Mouse (Mus musculus) retina, postnatal 1 day (tissue): Measurements from ENCODE around the gene Dlat.
A peak's percentile ranks its signal among the peaks of the same experiment; 100 is the strongest.
"Not testable (repeated sequence)": the region's sequence is repeated elsewhere in the genome, so short reads cannot be mapped to it uniquely, and the experiment has no call there.

Experiments
- DNase-seq: peaks from one replicate; pipeline ENCODE4 v3.0.0-alpha.2; 2012

Gene Dlat

DNA sequence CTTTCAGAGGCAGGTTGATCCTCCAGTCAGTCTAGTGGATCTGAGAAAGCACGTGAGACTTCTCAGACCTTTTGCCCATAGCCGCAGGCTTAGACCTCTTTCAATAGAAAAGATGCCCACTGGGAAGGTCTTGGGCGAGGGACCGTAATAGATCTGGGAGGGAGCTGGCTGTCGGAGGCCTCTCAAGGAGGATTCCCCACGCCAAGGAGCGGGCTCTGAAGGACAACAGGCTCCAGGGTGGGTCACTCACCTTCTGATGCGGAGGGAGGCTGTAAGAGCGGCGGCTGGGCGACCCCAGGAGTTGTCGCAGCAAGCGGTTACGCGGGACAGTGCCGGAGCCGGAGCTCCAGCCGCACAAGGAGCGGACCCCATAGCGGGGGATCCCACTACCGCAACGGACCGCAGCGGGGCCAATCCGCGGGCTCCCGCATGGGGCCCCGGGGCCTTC lies 615 bp downstream of the Dlat start:
- no peak for DNase-seq

DNA sequence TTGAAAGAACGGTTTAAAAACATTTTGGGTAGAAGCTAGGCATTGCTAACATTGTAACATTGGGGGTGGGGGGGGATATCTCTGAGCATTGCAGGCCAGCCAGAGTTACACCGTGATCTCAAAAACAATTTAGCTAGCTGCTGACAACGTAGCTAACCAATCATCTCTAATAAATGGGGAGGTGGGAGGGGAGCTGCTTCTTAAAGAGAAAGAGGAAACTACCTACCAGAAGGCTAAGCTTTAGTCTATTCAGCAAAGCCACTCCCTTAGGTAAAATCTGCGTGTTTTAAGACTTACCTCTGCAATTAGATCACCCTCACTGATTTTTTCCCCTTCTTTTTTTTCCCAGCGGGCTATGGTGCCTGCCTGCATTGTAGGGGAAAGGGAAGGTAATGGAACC lies 1.2 kb downstream of the Dlat start:
- no peak for DNase-seq

DNA sequence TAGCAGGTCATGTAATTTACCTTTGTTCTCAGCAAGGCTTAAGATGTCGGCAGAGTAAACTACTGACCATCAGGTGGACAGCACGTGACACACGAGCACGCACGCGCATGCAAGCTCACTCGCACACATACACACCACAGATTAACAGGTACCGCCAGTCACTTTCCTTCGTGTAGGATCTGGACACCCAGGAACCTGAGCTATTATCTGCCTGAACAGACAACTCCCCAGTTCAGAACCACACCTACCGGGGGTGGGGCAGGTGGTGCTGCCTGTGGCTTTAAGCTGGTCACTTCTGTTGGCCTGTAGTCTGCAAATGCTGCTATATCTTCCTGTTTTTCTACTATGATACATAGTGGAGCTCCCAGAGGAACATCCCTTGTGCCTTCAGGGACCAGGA lies 9.1 kb downstream of the Dlat start:
- no peak for DNase-seq

DNA sequence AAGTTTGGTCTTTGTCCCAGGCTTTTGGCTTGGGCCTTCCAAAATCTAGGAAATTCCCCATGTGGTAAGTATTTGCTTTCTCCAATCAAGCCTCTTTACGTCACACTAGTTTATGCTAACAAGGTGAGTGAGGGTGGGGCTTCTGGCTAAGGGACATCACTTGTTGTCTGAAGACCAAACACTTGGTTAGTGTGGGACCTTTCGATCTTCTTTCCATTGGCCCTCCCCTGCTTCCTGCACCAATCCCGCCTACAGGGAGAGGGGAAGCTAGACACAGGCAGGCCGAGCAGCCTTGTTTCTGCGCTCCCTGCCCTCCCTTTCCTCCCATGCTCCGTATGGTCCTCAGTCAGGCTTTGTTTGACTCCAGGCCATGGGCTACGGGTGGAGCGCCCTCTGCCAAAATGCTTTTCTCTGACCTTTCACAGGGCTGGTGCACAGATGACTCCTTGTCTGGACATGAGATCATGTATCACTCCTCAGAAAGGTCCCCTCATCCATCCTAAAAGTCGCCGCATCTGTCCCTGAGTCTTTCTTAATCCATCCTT lies 12.7 kb downstream of the Dlat start:
- DNase-seq, result no peak

DNA sequence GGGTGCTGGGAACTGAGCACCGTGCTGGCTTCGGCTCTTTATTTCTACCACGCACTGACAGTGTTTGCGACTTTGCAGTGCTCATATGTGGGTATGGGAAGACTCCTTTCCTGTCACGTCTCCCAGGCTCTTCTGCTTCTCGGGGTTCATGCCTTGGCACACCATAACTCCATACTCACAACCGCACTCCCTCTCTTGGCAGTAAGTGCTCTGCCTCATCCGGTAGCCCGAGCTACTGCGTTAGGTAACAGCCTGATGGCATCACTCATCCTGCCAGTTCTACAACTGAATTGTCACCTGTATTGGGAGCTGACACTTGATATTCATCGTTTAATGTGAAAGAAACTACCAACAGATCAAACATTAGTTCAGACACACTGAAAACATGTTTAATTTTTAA lies 25.3 kb downstream of the Dlat start:
- DNase-seq, result no peak

DNA sequence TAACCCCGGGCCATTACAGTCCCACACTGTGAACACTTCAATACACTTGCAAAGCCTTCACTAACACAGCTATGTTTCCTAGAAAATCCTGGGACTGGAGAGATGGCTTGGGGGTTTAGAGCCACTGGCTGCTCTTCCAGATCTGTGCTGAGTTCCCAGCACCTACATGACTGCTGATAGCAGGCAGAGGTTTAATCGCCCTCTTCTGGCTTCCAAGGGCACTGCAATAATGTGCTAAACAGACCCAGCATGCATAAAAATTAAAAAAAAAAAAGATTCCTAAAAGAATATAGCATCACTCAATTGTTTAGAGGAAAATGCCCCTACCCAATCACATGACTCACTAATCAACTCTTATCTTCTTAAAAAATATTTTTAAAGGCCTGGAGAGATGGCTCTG lies 26.5 kb downstream of the Dlat start:
- DNase-seq, result peak; percentile 23

DNA sequence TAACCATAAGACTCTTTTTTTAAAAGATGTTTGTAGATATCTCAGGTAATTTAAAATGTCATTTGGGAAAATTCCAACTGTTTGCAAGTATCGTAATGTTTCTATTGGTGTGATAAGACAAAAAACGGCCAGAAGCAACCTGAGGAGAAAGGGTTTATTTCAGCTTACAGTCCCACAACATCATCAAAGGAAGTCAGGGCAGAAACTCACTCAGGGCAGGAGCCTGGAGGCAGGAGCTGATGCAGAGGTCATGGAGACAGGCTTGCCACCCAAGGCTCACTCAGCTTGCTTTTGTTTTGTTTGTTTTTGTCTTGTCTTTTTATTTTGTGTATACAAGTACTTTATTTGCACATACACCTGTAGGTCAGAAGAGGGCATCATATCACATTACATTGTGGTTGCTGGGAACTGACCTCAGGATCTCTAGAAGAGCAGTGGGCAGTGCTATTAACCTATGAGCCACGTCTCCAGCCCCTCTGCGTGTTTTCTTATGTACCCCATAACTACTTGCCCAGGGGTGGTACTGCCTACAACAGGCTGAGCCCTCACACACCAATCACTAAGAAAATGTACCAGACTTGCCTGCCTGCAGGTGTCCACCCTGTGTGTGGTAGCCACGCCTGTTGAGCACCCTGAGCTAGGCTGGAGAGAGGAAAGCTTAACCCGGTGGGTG lies 27.4 kb downstream of the Dlat start:
- DNase-seq, result no peak

DNA sequence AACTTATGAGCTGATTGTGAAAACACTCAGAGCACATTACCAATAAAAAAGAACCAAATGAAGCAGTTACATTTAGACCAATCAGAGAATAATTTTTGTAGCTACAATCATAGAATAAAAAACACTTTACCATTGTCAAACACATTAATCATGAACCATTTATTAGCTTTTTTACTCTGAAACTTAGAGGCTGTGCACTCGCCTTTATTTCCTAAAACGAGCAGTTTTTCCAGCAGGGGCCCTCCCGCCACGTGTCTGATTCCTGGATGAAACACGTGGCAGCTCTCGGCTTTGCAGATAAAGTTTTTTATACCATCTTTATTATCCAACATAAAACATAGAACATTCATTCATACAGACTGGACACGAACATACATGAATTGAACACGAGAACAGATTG lies 28.7 kb downstream of the Dlat start:
- not testable (repeated sequence) for DNase-seq

DNA sequence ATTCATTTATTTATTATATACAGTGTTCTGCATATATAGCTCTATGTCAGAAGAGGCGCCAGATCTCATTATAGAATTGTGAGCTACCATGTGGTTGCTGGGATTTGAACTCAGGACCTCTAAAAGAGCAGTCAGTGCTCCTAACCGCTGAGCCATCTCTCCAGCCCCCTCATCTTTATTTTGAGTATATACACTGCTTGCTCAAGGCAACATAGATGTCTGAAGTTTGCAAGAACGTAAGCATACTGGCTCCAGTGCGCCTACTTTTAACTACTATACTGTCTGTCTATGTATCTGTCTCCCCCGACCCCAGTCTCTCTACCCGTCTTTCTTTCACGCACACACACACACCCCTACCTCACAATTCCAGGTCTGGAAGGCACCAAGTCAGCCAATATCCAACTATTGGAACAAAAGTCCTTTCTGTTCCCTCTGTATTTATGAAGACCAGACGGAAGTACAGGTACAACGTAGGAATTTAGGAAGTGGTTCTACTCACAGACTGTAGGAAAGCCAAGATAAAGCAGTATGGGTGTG lies 41.7 kb downstream of the Dlat start:
- no peak for DNase-seq

DNA sequence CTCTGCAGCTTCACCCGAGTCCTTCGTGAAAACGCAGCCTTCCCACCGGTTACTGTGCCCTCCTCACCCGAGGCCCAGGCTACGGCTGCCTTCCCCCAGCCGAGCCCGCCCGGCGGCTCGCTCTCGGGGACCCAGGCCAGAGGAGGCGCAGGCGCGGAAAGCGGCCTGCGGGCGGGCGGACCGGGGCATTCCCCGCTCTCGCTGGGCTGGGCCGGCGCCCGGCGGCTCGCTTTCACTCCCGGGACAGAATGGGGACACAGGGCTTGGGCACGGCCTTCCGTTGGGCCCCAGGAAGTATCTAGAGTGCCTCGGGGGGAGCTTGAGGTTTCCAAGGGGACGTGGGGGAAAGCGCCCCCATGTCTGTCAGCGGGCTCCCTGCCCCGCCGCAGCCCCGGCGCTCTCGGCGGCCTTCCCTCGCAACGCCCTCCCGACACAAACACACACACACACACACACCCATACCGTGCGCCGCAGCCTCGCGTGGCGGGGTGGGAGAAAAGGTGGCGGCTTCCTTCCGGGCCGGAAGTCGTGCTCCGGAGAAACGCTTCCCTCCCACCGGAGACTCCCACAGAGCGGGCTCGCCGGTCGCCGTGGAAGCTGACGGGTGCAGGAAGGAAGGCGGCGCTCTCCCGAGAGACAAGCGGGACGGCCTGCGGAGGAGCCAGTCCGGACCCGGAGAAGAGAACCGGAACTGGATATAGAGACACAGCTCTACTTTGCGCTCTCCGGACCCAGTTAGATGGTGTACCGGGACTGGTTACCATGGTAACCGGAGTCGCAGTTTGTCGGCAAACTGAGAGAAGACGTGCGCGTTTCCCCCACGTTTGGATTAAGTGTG lies 42.6 kb downstream of the Dlat start, which contains the start of the genes Pih1d2 and Nkapd1:
Gene Pih1d2 (plus strand): TSS at position 556 of the 838 bp plus-strand sequence.
Gene Nkapd1 (minus strand): TSS at position 699 of the 838 bp plus-strand sequence.
- DNase-seq, result peak; percentile 95

DNA sequence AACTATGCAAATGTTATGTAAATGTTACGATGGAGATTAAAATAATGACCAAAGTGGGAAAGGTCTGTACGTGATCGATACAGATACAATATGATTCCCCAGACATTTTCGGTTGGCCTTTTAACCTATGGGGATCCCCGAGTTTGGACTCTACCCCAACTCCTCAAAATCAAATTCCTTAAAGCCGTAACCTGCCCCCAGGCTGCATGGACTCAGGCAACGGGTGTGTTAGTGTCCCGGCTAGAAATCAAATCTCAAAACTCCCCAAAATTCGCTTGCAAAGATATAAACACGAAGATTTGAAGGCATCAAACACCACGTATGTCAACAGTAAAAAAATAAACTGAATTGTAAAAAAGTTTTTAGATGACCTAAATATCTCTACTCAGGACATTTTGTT lies 43.4 kb downstream of the Dlat start:
- no peak for DNase-seq

DNA sequence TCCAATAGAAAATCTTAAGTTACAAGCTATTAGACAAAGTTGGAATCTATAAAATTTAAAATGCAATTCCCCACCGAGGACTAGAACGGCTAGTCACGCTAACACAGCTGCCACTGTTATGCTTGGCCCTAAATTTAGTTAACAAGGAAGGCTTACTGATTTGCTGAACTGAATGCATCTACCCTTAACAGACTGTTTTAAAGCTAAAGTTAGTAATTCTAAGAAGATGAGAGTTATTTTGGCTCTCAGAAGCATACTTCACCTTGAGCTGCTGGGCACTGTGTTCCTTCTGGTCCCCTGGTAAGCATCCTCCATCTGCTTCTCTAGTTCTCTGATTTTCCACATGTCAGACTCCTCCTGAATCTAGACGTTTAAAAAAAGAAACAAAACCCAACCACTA lies 47.5 kb downstream of the Dlat start:
- DNase-seq, result no peak

DNA sequence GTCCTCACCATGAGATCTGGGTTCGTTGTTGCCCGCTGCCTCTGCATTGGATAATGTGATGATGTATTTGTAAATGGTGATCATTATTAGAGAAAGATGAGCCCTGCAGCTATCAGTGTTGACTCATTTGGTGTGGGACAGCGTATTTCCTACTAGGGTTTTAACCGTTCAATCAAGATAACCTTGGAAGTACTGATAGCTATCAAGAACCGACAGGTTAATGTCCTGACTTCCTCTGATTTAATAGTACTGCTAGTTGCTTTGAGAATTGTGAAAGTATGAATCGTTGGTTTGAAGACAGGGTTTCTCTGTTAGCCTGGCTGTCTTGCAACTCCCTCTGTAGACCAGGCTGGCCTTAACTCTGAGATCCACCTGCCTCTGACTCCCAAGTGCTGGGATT lies 55.2 kb downstream of the Dlat start:
- DNase-seq, result no peak

DNA sequence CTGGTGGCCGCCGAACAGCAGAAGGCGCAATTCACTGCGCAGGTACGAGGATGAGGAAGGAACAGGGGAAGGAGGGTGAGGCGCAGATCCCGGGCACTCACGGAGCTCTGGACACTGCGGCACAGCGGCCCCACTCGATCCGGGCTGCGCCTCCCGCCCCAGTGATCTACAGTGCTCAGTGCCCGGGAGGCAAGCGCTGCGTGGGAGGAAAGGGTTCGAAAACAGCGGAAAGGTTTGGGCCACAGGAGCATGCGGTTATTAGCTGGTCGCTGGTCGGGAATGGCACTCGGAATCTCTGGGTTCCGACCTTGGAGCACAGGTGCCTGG lies 55.6 kb downstream of the Dlat start:
- DNase-seq, result no peak

DNA sequence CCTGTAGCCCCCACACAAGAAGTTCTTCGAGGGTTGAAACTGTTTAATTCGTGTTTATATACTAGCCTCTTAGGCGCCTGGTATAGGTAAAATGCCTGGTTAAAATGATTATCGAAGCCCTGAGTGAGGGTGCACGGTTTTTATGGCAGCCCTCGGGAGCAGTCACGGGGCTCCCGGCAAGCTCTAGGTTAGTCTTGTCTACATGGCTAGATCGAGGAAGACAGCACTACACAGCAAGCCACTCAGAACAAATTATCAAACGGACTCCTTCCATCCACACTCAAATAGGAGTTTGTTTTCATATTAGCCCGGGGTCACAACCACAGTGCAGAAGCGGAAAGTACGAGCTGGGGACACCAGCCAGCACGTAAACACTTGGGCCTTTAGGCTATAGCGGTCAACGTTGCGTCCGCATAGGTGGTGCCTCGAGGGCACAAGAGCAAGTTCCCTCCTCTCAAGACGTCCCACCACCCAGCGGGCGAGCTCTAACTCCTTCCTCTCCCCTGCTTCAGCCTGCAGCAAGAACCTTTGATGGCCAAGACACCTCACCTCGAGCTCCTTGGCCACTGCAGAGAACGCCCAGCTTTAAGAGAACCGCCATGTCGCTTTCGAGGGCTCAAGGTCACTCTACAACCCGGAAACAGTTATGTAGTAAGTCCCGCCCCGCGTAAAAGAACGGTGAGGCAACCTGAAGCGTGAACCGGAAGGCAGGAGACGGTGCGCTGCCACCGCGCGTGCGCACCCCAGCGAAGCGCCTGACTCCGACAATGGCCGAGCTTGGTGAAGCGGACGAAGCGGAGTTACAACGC lies 56.2 kb downstream of the Dlat start, which contains the start of the genes Sdhd and Timm8b:
Gene Sdhd (minus strand): TSS at position 624 of the 809 bp plus-strand sequence.
Gene Timm8b (plus strand): TSS at position 722 of the 809 bp plus-strand sequence.
- DNase-seq, result peak; percentile 98

DNA sequence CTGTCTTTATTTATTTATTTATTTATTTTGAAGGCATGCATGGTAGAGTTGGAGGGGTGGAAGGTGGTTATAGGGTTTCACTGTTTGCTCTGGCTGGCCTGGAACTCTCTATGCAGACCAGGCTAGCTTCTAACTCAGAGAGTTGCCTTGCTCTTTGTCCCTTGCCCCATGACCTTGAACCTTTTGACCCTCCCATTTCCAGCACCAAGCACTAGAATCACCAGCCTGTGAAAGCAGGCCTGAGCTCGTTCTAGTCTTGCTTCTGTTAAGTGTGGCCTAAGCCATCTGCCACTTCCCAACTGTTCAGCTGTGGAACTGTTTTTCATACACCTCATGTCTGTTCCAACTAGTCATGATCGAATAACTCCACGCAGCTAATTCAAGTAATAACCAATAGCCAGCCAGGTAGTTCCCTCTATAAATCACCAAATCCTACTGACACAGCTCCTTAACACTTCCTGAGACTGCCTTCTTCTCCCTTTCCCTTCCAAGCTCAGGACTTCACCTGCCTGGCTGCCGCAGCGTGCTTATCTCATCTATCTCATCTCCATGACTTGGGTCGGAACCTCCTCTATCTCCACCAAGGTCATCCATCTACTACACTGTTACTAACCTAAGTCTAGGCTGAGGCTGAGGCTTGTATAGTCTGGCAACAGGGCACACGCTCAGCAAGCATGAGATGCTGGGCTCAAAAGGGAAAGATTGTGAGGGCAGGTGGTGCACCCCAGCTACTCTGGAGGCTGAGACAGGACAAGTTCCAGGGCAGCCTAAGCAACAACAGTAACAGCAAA lies 57.3 kb downstream of the Dlat start:
- DNase-seq, result no peak

DNA sequence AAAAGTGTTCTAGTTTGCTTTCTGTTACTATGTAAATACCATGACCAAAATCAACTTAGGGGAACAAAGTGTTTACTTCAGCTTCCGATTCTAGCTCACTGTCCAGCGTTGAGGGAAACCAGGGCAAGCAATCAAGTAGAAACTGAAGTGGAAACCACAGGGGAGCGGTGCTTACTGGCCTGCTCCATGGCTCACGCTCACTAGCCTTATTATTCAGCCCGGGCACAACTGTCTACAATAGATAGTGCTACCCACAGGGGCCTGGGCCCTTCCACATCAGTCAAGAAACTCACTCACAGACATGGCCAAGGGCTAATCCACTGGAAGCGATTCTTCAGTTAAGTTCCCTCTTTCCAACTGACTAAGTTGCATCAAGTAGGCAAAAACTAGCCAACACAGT lies 58.0 kb downstream of the Dlat start:
- DNase-seq, result no peak

DNA sequence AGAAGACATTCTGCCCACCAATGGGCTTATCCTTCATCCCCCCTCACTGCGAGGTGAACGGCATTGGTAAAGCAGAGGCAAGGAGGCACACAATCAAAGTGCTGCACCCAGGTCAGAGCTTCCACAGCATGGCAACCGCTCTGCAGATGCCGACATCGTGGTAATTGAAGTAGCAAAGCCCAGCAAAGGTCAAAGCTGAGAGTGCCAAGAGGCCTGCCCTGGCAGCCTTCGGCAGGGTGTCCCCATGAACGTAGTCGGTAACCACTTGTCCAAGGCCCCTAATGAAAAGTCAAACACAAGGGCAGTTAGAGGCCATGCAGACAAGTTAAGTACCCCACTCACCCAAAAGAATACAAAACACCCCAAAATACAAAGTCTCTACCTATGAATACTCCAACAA lies 62.6 kb downstream of the Dlat start:
- DNase-seq, result no peak

DNA sequence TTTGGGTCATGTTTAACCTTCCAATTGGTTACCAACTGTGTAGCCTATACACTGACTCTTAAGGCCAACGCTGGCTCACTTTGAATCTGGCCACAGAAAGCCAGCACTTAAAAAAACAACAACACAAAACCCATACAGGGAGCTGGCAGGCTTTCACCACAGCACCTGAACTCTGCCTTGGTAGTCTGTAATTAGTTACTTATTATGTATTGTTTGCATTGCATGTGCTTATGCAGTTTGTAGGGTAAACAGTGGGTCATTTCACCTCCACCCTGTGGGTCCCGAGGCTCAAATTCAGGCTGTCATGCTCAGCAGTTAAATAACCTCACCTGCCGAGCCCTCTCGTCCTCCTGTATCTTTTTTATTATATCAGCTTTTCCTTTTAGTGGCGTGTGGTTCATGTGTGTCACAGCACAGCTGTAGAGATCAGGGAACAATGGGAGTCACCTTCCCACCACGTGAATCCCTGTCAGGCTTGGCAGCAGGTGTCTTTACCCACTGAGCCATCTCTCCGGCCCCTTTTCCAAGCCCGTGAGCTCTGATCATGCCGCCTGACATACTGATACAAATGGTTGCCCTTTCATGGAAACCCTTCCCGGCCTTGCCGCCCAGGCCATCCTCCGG lies 64.7 kb downstream of the Dlat start:
- no peak for DNase-seq

DNA sequence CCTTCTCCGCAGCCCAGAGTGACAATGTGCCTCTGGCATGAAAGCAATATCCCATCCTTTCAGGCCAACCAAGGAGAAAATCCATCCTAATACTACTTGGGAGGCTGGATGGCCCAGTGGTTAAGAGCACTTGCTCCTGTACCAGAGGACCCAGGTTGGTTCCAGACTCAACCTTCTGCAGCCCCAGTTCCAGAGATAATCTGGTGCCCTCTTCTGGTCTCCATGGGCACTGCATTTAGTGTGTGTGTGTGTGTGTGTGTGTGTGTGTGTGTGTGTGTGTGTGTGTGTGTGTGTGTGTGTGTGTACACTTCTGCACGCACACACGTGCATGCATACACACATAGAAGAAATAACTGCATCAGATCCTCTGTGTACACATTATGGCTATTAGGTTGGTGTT lies 66.0 kb downstream of the Dlat start:
- peak; percentile 63 for DNase-seq

DNA sequence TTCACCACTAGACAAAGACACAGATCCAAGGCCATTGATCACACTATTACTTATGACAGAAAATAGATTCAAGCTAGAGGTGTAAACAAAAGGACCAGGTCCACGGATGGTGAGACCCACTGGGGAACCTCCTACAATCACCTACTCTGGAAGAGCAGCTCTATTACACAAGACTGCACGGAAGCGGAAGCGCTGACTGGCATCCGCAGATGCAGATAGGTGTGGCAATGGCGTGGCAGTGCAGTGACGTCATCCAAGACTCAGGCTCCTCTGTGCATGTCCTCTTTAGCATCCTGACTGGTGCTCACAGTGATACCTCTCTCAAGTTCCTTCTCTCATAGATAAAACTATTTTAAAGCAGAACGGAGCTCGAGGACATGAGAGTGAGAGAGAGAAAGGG lies 66.6 kb downstream of the Dlat start:
- DNase-seq, result no peak
